ENCODE assay signal across 10 mouse cellular contexts in the genomic region with DNA sequence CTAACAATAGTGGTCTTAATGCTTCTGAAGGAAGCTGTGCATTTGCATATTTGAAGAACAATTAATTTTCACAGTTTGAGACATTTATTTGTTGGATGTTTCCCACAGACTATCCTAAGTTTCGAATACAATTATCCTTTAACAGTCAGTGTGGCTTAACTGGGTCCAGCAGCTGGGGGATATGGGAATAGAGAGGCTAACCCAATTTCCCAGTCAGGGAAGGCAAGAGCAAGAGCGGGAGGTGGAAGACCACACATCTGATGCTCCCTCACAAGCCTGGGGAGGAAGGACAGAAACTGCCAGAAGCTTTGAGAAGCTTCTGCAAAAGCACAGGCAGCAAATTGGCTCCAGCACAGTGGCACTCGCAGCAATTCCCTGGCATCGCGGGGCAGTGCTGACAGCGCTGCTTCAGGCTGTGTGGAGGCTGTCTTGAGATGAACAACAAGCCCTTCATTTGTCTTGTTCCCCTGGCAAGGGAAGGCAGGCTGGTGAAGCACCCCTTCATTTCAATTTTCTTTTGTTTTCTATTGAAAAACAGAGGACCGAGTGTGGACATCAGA.
DNase-seq lines count a peak whose midpoint lies in the region.
"Had no signal": no experiment of that assay in that cellular context is flagged by ENCODE, and none has a peak within 500 bp of the region (broad histone marks: within the 10 kb centered on the region; RNA-seq: fewer than 3 reads in every experiment).

No protein-coding gene starts in this region.

- intact Hi-C loops in left cerebral cortex, postnatal 10 days (cut with DNase I): no loop called here

- 81% methylated on average over 7 of the region's 7 CpGs for WGBS in heart, embryonic 10.5 days

- H3K27me3 ChIP-seq in heart, embryonic 10.5 days (ENCODE audit: insufficient read depth, poor library complexity, severe bottlenecking): no peaks in the 10 kb centered on the region
- H3K27me3 ChIP-seq: limb, embryonic 15.5 days had no signal

- DNase-seq in R1 (ENCODE audit: low read depth, low spot score): peak; percentile 34
- peak; percentile 13 to 18 for DNase-seq in cerebellum, adult 18-20 months
- peak; percentile 59 to 65 for DNase-seq in frontal cortex, postnatal 10 days (ENCODE audit: low spot score in 2 of 2)
- peak; percentile 61 to 63 for DNase-seq in left cerebral cortex, postnatal 10 days (ENCODE audit: extremely low spot score in 1 of 2, low spot score in 2 of 2)
- no peak for DNase-seq in heart, embryonic 10.5 days (ENCODE audit: low spot score)
- no peak for DNase-seq in B cell, adult 2 months
- no peak for DNase-seq in heart, adult 8-10 months (ENCODE audit: low spot score)
- no peak for DNase-seq in lung, postnatal 25 days (ENCODE audit: low spot score)
- DNase-seq: thymus, postnatal 14 days had no signal

- H3K9me3 ChIP-seq in heart, embryonic 10.5 days: no peaks in the 10 kb centered on the region
- H3K9me3 ChIP-seq: limb, embryonic 15.5 days had no signal

- H3K4me1 ChIP-seq in heart, embryonic 10.5 days: no peaks in the 10 kb centered on the region
- H3K4me1 ChIP-seq: limb, embryonic 15.5 days had no signal

- no peaks in the 10 kb centered on the region for H3K36me3 ChIP-seq in heart, embryonic 10.5 days
- H3K36me3 ChIP-seq: limb, embryonic 15.5 days had no signal

- no peak overlapping the region for H3K27ac ChIP-seq in heart, embryonic 10.5 days
- H3K27ac ChIP-seq: limb, embryonic 15.5 days had no signal

- no peak overlapping the region for H3K4me3 ChIP-seq in heart, embryonic 10.5 days
- H3K4me3 ChIP-seq: limb, embryonic 15.5 days had no signal

Comparison
In these comparisons a context has a peak if more than half of its experiments do, and no peak if none do; other contexts are left out.
1. DNase-seq: peak in R1 (single experiment), cerebellum, adult 18-20 months (2 of 2), frontal cortex, postnatal 10 days (2 of 2) and left cerebral cortex, postnatal 10 days (2 of 2); none in heart, embryonic 10.5 days (single experiment), B cell, adult 2 months (0 of 2), heart, adult 8-10 months (single experiment) and lung, postnatal 25 days (single experiment).